Mouse (Mus musculus) erythroblast, embryonic 14.5 days (primary cell): Measurements from ENCODE around the gene Gabrp.

Source experiments
- GATA1 ChIP-seq: IDR thresholded peaks from 2 replicates; pipeline ENCODE4 v1.6.1; 2012; ENCODE audit warnings: low read length, inconsistent platforms, mixed read lengths
- TAL1 ChIP-seq: IDR thresholded peaks from 3 replicates; pipeline ENCODE4 v1.6.1; 2012; ENCODE audit warnings: low read length, inconsistent platforms, mixed read lengths

GRCm38 (mm10) chr11:33534541-33534940 is 44.2 kb downstream of the Gabrp start:
- TF ChIP-seq TAL1: no peak
- TF ChIP-seq GATA1: no peak
